Mouse (Mus musculus): ENCODE measurements around the gene Spock1.

The Spock1 gene

DNA sequence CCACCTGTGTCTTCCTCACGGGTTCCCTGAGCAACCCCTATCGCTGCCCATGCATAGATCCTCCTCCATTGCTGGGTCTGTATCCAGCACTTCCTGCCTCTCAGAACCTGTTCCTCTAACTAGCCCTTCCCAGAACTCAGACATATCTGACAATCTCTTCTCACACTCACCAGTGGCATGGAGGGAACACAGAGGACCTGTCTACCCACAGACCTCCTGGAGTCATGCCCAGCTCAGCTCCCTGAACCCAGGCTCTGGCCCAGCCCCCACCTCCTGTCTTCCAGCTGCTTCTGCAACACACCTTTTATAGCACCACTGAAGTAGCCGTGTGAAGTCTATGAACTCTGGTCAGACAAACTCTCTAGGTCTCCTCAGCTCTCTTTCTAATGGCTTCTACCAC lies 101.3 kb downstream of the Spock1 start:
- DNase-seq (ENCODE audit: extremely low spot score, low spot score): no peak

DNA sequence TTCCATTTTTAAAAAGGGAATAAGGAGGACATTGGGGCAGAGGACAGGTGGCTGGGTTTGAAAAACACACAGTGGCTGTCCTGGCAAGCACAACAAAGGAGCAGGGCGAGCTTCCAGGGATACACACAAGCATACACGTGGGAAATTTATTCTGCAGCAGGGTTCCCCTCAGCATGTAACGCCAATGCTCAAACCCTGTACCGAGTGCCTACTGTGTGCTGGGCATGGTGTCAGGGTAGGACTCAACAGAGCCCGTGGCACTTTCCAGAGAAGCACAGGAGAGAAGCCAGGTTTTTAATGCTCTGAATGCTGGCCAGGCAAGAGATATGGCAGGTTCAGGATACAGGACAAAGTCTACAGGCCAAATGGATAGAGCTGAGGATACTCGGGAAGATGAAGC lies 101.8 kb downstream of the Spock1 start:
- DNase-seq (ENCODE audit: extremely low spot score, low spot score): no peak

DNA sequence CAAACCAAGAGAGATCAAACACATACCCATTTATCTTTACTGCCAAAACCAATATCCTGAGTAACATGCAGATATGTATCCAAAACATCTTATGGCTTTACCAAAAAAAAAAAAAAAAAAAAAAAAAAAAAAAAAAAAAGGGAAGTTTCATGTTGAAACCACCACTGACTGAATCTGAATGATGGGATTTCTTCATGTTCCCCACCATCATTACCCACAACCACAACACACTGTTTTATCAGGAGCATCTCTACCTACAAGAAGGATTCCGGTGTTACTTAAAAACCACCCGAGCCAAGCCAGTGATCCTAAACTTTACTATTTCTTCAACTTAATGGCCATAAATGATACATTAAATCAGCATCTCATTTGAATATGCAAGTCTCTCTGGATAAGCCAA lies 109.5 kb downstream of the Spock1 start:
- no peak for DNase-seq (ENCODE audit: extremely low spot score, low spot score)

DNA sequence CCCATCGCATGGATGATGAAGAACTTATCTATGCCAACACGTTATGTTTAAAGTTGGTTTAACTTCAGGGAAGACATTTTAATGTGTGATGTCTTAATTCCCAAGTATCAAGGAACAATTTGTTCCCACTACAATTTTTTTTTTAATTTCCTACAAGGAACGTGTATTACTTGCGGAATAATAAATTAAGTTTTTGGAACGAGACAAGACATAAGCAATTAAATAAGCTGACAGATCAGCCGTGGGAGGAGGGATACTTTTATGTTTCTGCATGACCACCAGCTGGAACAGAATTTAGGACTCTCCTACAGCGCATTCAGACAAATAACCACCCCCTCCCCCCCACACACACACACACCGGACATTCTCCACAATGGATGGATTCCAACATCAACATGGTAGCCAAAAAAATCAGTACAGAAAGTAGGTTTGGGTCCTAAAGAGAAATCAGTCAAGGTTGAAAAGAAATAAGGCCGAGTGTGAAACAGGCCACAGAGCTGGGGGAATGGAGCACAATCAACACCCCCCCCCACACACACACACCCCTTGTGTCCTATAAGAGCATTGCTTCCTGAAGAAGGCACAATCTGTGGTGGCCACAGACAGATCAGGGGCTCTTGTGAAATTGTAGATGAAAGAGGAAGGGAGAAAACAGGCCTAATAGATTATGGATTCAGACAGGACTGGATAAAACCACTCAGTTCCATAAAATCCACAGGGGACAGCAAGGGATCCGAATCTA lies 111.0 kb downstream of the Spock1 start:
- DNase-seq (ENCODE audit: extremely low spot score, low spot score): no peak

DNA sequence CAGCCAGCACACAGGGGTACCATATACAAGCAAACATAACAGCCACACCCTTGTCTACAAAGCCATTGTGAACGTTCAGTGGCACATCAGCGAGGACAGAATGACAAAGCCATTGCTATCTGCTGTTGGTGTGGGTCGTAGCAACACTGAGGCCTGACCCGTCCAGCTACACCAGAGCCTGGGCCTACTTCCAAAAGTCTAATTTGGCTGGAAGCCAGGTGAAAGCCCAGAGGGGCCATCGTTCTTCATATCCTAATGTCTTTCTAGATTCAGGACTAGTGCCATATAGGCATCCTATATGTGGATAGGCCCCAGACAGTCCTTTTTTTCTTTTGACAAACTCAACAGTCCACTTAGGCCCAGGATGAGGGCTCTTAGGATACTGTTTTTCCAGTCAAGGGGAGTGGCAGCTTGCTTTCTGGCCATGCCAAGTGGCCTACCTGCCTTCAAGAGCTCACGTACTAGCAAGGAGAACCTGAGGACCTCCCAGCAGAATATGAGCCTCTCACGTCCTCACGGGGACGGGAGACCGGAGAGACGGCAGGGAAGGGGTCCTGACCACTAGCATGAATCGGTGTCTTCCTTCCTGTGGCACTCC lies 114.4 kb downstream of the Spock1 start:
- no peak for DNase-seq (ENCODE audit: extremely low spot score, low spot score)

DNA sequence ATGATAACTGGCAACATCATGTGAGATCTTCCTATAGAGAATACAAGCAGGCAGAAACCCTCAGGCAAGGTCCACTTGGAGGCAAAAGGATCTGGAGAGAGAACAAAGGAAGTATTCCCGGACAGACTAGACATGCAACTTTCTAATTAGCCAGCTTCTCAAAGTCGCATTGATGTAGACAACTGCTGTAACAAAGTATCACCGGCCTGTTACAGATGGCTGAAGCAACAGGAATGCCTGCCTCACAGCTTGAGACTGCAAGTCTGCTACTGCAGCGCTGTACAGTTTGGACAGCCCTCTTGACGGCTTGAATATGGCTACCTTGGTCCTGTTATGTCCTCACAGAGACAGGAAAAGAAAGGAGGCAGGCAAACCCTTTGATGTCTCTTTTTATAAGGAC lies 118.3 kb downstream of the Spock1 start:
- no peak for DNase-seq (ENCODE audit: extremely low spot score, low spot score)

DNA sequence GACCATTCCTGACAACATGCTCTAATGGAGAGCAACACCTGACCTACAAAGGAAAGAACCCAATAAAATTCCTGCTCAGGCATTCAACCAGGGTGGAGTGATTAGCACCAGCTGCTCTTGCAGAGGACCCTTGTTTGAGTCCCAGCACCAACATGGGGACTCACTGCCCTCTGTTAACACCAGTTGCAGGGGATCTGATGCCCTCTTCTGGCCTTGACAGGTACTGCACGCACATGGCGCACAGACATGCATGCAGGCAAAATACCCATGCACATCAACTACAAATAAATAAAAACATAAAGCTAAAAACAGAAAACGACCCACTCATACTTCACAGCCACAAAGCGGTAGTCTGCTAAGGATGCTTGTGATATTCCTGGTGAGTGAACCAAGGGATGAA lies 119.8 kb downstream of the Spock1 start:
- no peak for DNase-seq (ENCODE audit: extremely low spot score, low spot score)

DNA sequence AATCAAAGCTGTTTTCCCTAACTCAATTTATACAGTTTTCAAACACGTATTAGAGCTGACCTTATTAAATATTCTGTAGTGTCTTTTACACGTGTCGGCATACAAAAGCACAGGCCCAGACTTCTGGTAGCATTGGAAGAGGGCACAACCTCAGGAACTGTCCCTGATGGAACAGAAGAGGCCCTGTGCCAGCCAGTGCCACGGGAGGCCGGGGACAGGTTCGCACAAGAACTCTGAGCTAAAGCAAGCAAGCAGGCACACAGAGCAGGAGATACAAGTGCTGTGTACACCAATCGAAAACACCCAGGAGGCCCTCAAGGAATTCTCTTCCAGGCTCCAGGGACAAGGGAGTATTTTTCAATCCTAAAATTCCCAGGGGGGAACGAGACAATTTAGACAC lies 121.9 kb downstream of the Spock1 start:
- no peak for DNase-seq (ENCODE audit: extremely low spot score, low spot score)

DNA sequence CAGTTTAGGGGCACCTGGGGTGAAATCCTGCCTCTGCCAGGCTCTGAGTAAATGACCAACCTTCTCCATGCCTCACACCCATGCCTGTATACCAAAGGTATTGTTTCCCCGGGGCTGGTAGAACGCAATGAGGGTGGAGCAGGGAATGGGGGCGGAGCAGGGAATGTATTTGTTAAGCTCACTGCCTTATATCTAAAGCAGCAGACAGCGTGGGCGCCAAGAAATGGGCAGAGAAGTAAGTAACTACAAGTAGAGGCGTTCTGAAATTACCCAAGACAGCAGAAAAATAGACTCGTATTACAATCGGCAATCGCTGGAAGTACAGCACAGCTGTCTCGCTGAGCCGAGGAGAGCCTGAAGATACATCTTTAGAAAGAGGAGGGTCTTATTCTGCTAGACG lies 125.2 kb downstream of the Spock1 start:
- no peak for DNase-seq (ENCODE audit: extremely low spot score, low spot score)

DNA sequence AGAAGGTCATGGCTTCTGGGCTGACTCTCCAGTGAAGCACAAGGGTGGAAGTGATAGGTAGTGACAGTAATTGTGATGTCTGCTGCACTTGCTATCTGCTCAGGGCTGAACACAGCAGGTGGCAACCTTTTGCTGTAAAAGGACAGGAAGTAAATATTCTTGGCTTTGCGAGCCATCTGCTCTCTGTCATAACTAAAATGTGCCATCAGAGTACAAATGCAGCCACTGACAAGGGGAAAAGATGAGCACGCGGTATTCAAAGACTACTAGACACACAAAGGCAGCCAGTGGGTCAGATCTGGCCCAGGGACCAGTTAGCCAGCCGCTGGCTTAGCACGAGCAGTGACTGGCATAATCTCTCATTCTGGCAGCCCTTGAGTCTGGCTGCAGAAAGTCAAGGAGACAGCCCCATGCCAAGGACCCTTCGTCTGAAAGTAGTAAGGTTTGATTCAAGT lies 126.0 kb downstream of the Spock1 start:
- no peak for DNase-seq (ENCODE audit: extremely low spot score, low spot score)

DNA sequence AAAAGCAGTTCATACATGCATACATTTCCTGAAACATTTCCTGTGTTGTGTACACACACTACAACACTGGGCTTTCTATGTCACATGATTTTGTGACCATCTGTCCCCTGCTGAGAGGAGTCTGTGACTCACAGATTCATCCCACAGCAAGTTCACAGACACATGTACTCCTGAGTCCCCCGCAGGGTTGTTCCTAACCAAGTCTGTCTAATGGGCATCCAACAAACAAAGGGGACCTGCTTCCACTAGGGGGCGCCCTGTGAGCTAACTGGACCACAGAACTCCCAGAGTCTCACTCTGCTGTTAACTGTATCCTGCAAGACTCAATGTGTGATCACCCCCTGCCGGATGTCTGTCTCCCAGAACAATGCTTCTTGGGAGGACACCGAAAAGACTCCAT lies 129.0 kb downstream of the Spock1 start:
- DNase-seq (ENCODE audit: extremely low spot score, low spot score): no peak

DNA sequence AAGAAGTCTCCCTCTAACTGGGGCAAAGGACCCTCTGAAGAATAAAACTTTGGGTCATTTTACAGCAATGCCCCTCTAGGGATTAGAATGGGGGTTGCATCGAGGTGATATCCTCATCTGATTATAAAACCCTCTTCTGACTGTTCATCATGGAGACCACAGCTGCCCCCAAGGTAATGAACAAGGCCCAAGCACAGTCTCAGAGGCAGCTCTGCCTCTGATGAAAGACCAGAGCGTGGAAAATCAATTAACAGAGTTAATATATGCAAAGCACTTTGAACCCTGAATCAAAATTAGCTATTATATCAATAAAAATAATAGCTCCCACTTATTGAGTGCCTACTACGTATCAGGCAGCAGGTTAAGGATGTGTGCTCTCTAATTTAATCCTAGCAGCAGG lies 129.6 kb downstream of the Spock1 start:
- no peak for DNase-seq (ENCODE audit: extremely low spot score, low spot score)

DNA sequence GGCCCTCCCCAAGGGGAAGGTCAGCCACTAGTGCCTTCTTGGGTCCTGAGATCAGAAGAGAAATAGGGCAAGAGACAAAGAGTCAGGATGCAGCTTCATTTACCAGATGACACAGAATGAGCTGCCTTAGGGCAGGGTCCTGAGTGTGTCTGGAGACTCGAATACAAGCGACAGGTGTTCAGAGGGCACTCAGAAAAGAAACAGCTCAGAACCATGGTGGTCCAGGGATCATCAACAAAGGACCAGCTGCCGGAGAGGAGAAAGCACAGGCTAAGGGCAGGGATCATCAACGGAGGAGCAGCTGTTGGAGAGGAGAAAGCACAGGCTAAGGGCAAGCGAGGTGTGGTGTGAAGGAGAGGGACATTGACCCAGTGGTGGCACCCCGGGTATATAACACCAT lies 136.1 kb downstream of the Spock1 start:
- DNase-seq (ENCODE audit: extremely low spot score, low spot score): no peak

DNA sequence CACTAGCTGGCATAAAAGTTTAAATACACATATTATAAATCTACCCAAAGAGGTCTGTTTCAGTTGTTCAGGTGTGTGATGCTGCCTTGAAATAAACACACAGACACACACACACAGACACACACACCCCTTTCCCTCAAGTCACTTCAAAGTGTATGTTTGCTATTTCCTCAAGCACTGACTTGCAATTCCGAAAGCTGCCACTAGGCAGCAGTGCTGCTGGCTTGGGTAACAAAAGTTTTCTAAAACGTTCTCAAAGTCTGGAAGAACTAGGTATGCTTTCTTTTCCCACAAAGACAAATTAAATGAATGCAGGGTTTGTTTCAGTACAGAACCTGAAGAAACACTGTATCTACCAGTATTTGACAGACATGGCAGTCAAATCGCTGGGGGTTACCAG lies 141.4 kb downstream of the Spock1 start:
- no peak for DNase-seq (ENCODE audit: extremely low spot score, low spot score)

DNA sequence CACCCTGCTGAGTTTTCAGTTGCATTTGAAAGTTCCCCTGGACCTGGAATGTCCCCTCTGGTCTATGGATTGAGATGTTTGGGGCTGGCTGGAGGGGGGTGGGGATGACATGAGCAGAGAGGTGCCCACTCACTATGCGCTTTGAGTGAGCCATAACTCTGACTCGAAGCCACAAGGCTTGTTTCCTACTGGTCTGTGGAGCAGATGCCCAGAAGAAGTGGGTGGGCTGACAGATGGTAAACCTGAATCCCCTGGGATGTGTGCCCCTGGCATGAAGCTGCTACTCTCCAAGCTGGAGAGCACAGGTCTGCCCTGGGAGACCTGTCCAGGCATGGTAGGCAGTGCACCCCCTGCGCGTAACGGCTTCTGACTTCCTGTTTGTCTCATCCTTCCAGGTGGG lies 147.0 kb downstream of the Spock1 start:
- DNase-seq (ENCODE audit: extremely low spot score, low spot score): no peak

DNA sequence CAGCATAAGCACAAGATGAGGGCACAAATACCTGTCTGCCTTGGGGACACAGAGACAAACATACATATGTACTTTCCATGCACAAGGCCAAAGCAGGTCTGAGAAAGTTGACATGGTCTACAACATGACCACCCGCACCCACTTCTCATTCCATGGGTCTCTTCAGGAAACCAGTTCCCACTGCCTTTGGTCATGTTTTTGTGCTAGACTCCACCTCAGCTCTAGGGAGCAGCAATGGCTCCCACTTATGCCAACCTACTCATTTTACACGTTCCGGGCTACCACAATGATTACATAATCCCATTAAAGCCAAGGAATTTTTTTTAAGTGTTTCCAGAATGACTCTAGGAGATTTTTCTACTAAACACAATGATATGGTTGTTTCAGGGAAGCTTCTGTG lies 147.5 kb downstream of the Spock1 start:
- no peak for DNase-seq (ENCODE audit: extremely low spot score, low spot score)

DNA sequence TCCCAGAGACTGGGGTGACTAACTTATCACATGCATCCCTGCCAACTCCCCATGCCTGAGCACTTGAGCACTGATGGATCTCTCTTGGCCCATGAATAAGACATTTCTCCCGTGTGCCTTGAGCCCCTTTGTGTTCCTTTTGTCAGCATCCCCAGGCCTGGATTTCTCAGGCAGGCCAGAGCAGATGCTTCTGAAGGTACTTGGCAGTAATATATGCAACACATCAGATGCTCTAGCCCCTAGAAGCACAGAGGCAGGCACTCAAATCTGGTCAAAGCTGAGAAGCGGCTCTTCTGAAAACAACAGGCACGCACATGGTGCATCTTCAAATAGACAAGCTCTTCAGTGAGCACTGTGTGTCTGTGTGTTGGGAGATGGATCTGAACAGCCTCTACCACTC lies 151.8 kb downstream of the Spock1 start:
- DNase-seq (ENCODE audit: extremely low spot score, low spot score): no peak

DNA sequence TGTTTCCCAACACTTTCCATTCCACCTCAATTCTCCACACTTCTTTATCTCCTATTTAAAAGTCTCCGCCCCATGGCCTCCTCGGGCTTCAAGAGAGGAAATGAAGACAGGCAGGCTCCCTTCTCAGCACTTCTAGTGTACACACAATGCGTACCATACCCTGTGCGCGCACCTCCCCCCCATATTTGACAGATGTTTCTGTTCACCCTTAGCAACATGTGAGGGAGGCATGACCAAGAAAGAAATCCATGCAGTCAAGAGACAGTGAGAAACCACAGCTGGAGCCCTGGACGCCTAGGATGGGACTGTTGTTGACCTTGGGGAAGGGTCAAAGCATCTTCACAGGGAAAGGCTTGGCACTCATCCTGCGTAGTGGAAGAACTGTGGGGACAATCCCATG lies 157.3 kb downstream of the Spock1 start:
- DNase-seq (ENCODE audit: extremely low spot score, low spot score): no peak

DNA sequence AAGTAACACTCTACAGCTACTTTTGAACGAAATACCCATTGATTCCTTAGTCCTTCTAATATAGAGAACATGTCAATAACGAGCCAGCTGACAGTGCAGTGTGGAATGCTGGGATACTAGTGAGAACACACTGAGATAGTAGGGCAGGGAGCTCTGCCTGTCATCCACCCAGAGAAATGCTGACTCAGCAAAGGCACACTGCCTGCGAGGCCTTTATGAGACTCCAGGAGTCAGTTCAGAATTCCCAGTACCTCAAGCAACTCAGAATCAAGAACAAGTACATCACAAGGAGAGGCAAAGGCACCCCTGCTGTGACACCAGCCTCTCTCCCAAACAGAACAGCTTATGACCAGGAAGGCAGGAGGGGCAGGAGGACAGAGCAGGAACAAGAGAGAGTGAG lies 163.5 kb downstream of the Spock1 start:
- no peak for DNase-seq (ENCODE audit: extremely low spot score, low spot score)

DNA sequence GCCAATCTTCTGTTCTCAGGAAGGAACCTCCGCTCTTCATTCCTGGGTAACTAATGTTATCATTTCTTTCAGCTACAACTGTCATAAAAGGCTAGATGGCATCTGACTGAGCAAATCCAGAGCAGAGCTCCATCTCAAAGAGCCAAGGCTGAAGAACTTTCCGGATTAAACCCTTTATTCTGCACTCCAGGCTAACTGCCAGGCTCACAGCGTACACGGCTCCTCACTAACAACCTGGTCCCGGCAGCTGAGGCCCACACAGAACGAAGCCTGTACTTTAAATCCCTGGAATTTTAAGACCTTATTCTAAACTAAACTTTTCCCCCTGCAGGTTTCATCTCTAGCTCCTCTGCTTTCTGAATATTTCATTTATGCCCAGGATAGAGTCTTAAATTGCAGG lies 166.9 kb downstream of the Spock1 start:
- DNase-seq (ENCODE audit: extremely low spot score, low spot score): no peak

DNA sequence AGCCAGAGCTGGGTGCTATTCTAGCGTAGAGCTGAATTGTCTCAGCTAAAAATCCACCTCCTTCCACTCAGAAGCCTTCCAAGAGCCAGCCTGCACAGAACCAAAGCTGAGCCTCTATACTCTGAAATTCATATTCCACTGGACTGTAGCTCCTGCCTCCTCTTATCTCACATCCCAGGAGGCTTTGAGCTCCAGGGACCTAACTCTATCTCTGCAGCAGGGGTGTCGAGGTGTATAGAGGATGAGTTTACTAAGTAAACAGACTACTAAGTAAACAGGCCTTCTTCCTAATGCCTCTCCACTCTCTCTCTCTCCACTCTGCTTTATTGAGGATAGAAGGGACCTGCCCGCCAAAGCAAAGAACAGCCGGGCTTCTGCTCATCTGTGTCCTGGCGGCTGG lies 167.7 kb downstream of the Spock1 start:
- DNase-seq (ENCODE audit: extremely low spot score, low spot score): no peak

DNA sequence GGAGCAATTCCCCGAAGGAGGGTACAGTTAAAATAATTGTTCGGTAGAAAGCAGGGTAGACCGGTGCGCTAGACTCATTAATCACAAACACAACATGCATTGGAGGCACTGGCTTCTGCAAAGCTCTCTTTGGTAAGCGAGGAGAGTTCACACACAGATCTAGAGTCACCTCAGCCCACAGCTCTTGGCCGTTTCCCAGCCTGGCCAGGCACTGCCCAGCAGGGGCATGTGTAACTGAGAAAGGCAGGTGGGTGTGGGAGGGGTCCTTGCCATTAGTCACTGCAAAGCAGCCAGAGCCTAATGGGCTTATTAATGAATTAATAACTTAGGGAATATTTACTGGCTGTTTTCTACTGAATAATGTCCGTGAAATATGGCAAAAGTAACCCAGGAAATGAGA lies 172.1 kb downstream of the Spock1 start:
- no peak for DNase-seq (ENCODE audit: extremely low spot score, low spot score)

DNA sequence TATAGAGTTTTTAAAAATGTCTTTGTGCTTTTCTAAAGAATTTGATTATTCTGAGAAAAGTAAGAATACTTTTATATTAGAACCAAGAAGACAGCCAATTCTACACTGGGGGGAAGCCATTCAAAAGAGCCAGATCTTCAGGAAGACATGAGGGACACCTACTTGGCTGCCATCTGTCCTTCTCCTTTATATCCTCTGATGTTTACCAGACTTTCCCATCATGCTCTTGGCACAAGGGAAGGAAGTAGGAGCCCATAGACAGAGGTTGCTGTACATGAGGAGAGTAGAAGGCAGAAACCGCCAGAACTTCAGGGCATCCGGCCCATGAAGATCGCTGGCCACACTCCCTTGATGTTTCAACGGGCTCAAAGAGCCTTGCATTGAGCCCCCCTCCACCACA lies 173.6 kb downstream of the Spock1 start:
- no peak for DNase-seq (ENCODE audit: extremely low spot score, low spot score)

Data from neural tube, embryonic 10.5 days (tissue).